Mouse (Mus musculus) A20 (cell line): ENCODE measurements around the gene Atp12a.

ENCODE experiments used
- DNase-seq: peaks from one replicate; pipeline ENCODE4 v3.0.0-alpha.2; 2011; ENCODE audit warnings: low read depth, low spot score

The Atp12a gene

GRCm38 (mm10) chr14:56379336-56379735 is 14.5 kb downstream of the Atp12a start:
- no peak for DNase-seq

GRCm38 (mm10) chr14:56382366-56382765 is 17.5 kb downstream of the Atp12a start:
- no peak for DNase-seq

GRCm38 (mm10) chr14:56390247-56390646 is 25.4 kb downstream of the Atp12a start:
- DNase-seq: no peak

- DNase-seq: no peak
These were observed 28.9 kb downstream of the Atp12a start for GRCm38 (mm10) chr14:56393704-56394312.

GRCm38 (mm10) chr14:56398001-56398400 is 33.1 kb downstream of the Atp12a start:
- DNase-seq: peak; percentile 59

GRCm38 (mm10) chr14:56402311-56403071 is 37.6 kb downstream of the Atp12a start, which contains the start of gene Rnf17:
Gene Rnf17, plus strand, starts transcription at chr14:56402581.
- DNase-seq: no peak

GRCm38 (mm10) chr14:56403072-56403375 is 38.2 kb downstream of the Atp12a start:
- DNase-seq: no peak
